Mouse (Mus musculus) regulatory T cell (primary cell): ENCODE measurements around the gene Serpina3f.
"Not testable (repeated sequence)": the region's sequence is repeated elsewhere in the genome, so short reads cannot be mapped to it uniquely, and the experiment has no call there.

Source experiments
- in situ Hi-C: fragments of 300-600 bp; cut with MboI, MseI; formaldehyde crosslinking; loops from one replicate; pipeline ENCODE4 v1.15.1; 2025; ENCODE audit warnings: high pct_unique_total_duplicates

Serpina3f gene

DNA sequence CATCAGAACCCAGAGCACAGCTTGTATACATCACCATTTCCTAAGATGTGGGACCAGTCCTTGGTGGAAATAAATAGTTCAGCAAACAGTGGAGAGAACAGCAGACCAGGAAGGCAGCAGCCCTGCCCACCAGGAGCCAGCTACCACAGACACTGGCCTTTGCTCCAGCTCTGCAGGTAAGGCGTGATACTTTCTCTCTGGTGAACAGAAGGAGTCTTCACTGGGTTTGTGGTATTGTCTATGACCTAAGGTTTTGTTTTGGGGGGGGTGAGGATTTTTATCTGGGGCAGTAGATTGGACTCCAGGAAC is at the start of gene Serpina3f:
Serpina3f (plus strand) TSS at position 100 of the 309 bp plus-strand sequence.
- in situ Hi-C loops, result no loop called here

GRCm38 (mm10) chr12:104174747-104175146 is 39.6 kb upstream of the Serpina3f start:
- in situ Hi-C loops, result no loop called here

- in situ Hi-C loops, result no loop called here
Observed at GRCm38 (mm10) chr12:104175636-104176035, 38.7 kb upstream of the Serpina3f start.

DNA sequence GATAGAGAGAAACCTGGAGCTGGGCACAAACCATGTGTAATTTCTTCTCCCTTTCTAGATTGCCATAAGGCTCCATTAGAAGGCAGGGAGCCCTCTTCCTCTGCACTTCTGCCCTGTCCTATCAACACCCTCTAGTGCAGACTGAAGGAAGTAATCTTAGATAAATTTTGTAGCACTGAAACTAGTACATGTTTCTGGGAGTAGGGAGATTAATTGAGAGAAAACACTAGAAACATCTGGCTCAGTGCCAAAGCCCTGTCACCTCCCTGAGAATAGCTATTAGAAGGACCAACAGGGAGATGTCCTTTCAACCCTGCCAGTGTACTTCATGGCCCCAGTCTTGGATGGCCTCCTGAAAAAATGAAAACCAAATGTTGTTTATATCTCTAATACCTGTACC is 35.8 kb upstream of the Serpina3f start:
- in situ Hi-C loops, result no loop called here

DNA sequence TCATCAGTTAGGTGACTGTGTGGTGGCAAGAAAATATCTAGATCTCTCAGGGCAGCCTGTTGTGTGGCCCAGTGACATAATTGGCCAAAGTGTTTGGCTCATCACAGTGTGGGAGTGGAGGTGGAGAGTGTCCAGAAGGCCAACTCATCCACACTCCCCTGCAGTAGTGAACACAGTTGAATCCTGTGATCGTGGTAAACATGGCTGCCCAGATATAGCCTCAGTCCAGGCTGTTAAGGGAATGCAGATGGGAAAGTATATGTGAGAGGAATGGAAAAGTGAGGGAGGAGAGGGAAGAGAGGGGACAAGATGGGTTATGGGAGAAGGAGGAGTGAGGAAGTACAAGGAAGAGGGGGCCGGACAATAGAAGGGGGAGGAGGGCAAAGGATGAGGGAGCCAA is 35.4 kb upstream of the Serpina3f start:
- in situ Hi-C loops, result no loop called here

DNA sequence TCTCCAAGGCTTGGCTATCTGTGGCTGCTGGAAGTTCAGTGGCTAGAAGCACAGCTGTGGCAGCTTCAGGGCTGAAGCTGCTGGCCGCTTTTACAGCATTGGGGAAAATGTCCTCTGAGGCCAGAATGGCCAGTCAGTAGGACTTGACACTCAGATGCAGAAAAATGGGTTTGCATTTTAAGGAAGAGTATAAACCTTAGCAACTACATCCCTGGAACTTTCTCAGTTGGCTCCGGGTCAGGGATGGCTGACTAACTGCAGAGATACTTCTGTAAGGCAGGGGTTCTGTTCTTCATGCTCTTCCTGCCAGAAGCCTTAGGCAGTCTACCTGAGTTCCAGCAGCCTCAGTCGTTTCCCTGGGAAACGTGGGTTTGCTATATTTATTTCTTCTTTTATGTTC is 29.3 kb upstream of the Serpina3f start:
- in situ Hi-C loops, result no loop called here

- in situ Hi-C loops, result no loop called here
Observed at GRCm38 (mm10) chr12:104186041-104186581, 28.2 kb upstream of the Serpina3f start.

GRCm38 (mm10) chr12:104189246-104189645 is 25.1 kb upstream of the Serpina3f start:
- in situ Hi-C loops, result no loop called here

GRCm38 (mm10) chr12:104190852-104191251 is 23.5 kb upstream of the Serpina3f start:
- in situ Hi-C loops, result no loop called here

DNA sequence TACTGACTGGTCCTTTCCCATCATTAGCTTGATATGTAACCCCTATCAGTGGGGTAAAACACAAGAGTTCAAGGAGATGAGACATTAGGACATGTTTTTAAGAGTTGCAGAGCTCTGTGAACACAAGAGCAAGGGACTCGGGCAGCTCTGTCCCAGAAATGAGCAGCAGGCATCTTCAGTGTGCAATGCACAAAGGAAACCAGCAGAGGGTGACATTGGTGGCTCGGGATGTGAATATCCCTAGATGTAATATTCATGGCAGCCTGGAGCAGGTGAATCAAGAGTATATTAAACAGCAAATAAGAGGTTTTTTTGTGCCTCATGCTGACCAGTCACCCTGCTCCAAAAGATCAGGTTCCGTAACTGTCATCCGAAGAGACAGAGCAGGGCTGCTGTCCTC is 5.2 kb upstream of the Serpina3f start:
- in situ Hi-C loops, result no loop called here

- in situ Hi-C loops, result no loop called here
Observed at GRCm38 (mm10) chr12:104209802-104210201, 4.5 kb upstream of the Serpina3f start.

- in situ Hi-C loops, result no loop called here
Observed at GRCm38 (mm10) chr12:104213689-104214444, 477 bp upstream of the Serpina3f start.

GRCm38 (mm10) chr12:104215249-104215648 is 905 bp downstream of the Serpina3f start:
- in situ Hi-C loops, result no loop called here

DNA sequence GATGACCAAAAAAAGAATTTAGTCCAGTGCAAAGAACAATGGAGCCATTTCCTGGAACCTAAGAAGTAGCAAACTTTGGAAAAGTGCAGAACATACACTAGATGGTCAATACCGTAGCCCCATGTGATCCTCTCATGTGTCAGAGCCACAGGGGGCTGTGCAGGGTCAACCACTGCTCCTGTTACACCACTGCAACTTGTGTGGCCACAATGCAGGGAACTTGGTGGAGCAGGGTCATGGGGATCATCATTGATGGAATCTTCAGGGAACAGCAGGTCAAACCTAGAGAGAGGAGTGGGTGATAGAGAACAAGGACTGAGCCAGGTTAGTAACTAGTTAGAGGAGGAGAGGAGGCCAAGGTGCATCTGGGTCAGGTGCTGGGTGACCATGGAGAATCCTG is 7.3 kb downstream of the Serpina3f start:
- in situ Hi-C loops, result no loop called here

DNA sequence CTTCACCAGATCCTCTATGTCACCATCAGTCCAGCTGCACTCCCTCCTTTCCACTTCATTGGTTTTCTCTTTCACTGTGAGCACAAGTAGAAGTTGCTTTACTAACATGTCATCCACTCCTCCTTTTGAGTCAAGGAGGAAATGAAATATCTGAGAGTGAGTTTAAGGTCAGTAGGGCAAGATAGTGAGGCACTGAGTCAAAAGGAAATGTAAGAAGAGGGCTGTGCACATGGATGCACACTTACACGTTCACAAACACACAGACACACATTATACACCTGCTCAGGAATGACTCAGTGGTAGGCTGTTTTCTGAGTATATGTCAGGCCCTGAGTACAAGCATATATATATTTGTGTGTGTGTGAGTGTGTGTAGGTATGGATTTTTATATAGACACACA is 9.3 kb downstream of the Serpina3f start:
- in situ Hi-C loops, result no loop called here

GRCm38 (mm10) chr12:104224598-104225300 is 10.4 kb downstream of the Serpina3f start:
- in situ Hi-C loops, result no loop called here

DNA sequence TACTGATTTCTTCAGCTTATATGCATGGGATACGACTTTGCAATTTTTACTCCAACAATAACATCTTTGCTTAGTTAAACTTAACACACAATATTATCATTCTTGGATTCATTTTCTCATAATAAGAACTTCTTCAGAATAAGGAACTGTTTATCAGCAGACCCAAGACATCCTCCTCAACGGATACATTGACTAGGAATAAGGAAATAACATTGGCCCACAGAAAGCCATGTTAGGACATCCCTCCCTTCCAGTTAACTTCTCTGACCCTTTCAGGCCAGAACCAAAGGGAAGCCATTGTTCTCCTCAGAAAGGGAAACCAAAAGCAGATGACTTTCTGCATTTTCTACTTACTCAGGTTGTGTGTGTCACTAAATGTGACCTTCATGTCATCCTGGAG is 16.4 kb downstream of the Serpina3f start:
- in situ Hi-C loops, result no loop called here

GRCm38 (mm10) chr12:104235915-104236314 is 21.6 kb downstream of the Serpina3f start, which contains the start of gene Serpina3g:
Serpina3g (plus strand) TSS chr12:104236245.
- in situ Hi-C loops, result no loop called here

DNA sequence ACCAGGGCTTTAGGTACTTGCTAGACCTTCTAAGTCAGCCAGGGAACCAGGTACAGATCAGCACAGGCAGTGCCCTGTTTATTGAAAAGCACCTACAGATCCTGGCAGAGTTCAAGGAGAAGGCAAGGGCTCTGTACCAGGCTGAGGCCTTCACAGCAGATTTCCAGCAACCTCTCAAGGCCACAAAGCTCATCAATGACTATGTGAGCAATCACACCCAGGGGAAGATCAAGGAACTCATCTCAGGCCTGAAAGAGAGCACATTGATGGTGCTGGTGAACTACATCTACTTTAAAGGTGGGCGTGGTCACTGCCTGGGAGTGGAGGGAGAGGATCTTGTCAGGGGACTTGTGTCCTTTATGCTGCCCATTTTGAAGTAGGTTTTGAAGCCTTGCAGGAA is 23.7 kb downstream of the Serpina3f start:
- in situ Hi-C loops, result not testable (repeated sequence)

GRCm38 (mm10) chr12:104243307-104243706 is 29.0 kb downstream of the Serpina3f start:
- in situ Hi-C loops, result loop anchor here (10.0 kb wide), 1 partner anchor 181 kb away; no protein-coding TSS in a partner anchor

GRCm38 (mm10) chr12:104245092-104245491 is 30.7 kb downstream of the Serpina3f start:
- in situ Hi-C loops, result loop anchor here (10.0 kb wide), 1 partner anchor 180 kb away; no protein-coding TSS in a partner anchor

DNA sequence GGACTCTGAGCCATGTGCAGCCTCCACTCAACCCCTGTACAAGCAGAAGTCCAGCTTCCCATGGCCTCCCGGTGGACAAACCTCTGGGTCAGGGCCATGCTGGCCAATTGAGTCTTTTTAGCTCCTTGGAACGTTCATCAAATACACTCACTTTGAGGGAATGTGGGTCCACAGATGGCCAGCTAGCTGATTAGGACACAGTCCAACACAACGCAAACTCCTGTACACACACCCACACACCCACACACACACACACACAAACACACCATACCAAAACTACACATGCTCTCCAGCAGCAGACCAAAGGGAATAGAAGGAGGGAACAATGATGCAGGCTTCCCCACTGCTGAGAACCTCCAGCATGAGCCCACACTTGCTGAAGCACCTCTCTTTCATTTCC is 31.3 kb downstream of the Serpina3f start:
- in situ Hi-C loops, result loop anchor here (10.0 kb wide), 1 partner anchor 179 kb away; no protein-coding TSS in a partner anchor
